Mouse (Mus musculus): ENCODE data around the gene Hist1h2ad.

DNA sequence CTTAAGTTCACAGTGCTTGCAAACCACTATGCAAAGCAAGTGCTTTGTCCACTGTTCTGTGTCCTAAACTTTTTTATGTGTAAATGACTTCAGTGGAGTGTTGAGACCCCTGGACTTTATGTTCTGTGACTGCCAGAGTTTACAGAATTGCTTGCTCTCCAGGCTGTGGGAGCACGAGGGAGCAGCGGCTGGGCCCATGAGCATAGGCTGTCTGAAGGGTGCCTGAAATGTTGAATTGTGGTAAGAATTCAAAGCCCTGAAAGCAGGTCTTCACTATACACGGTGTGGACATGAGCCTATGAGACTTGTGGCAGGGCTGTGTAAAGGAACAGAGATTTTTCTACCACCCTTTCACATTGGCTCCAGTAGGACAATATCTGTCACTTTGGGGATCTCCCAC lies 37.5 kb downstream of the Hist1h2ad start:
- TF ChIP-seq POLR2A (IDR thresholded peaks at IDR 0.05; ENCODE audit: low read depth, low read length) (no peak), CTCF (IDR thresholded peaks at IDR 0.05; ENCODE audit: borderline replicate concordance, insufficient read depth, low read length) (no peak)

Measured in embryonic fibroblast, embryonic 13.5 days (primary cell).